Mouse (Mus musculus): ENCODE measurements around the gene Slmap. TPM values are rescaled to one million over a fixed set of nuclear protein-coding genes. Genes with fewer than 3 reads are reported as not detected.
"Not testable (repeated sequence)": the region's sequence is repeated elsewhere in the genome, so short reads cannot be mapped to it uniquely, and the experiment has no call there.

The Slmap gene
- 76.2 to 135 TPM (median 95.9 TPM) in 3 replicates for total RNA-seq (2017)

DNA sequence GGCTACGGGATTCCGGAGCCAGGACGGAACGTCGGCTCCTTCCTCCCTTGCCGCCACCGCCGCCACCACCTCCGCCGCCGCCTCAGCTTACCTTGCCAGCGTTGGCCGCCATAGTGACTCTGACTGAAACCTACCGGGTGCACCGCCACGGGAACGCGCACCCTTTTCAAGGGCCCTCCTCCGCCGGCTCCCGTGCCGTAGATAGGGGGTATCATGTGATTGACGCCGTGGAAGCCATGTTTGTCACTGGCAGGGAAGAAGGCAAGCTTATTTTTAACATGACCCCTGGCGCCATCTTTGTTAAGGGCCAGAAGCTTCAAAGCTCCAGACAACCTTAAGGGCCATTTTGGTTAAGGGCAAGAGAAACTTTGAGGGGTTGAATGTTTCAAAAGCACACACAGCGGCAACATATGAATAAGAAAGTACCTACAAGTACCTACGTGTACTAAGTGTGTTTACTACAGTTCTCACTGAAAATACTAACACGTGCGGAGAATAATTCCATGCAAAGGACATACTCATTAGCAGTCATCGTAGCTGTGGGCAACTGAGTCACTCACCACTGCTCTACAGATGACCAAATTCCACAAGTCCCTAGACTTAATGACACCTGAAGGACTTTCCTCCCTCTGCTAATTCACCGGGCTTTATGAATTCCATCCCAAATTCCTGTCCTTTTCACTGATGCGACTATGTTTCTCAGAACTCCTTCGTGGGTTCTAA is at the start of gene Slmap:
Gene Slmap, minus strand, starts transcription at position 175 of the 723 bp plus-strand sequence.
- peak; percentile 100 for ATAC-seq (replicated peaks; ENCODE audit: insufficient number of reproducible peaks, low FRiP score, low TSS enrichment, poor library complexity, severe bottlenecking)

GRCm38 (mm10) chr14:26583645-26584044 is 48.9 kb upstream of the Slmap start:
- ATAC-seq (replicated peaks; ENCODE audit: insufficient number of reproducible peaks, low FRiP score, low TSS enrichment, poor library complexity, severe bottlenecking) = no peak

- ATAC-seq (replicated peaks; ENCODE audit: insufficient number of reproducible peaks, low FRiP score, low TSS enrichment, poor library complexity, severe bottlenecking) = peak; percentile 80
These were observed 44.9 kb upstream of the Slmap start for GRCm38 (mm10) chr14:26579346-26580343.

GRCm38 (mm10) chr14:26578791-26579191 is 44.1 kb upstream of the Slmap start:
- ATAC-seq (replicated peaks; ENCODE audit: insufficient number of reproducible peaks, low FRiP score, low TSS enrichment, poor library complexity, severe bottlenecking) = no peak

GRCm38 (mm10) chr14:26576255-26576780 is 41.6 kb upstream of the Slmap start:
- no peak for ATAC-seq (replicated peaks; ENCODE audit: insufficient number of reproducible peaks, low FRiP score, low TSS enrichment, poor library complexity, severe bottlenecking)

- ATAC-seq (replicated peaks; ENCODE audit: insufficient number of reproducible peaks, low FRiP score, low TSS enrichment, poor library complexity, severe bottlenecking) = not testable (repeated sequence)
These were observed 38.8 kb upstream of the Slmap start, which contains the start of gene Dennd6a for GRCm38 (mm10) chr14:26573556-26573955. Gene Dennd6a (plus strand): TSS chr14:26573856.

- no peak for ATAC-seq (replicated peaks; ENCODE audit: insufficient number of reproducible peaks, low FRiP score, low TSS enrichment, poor library complexity, severe bottlenecking)
These were observed 37.4 kb upstream of the Slmap start for GRCm38 (mm10) chr14:26571951-26572675.

- ATAC-seq (replicated peaks; ENCODE audit: insufficient number of reproducible peaks, low FRiP score, low TSS enrichment, poor library complexity, severe bottlenecking) = no peak
These were observed 35.1 kb upstream of the Slmap start for GRCm38 (mm10) chr14:26569880-26570279.

DNA sequence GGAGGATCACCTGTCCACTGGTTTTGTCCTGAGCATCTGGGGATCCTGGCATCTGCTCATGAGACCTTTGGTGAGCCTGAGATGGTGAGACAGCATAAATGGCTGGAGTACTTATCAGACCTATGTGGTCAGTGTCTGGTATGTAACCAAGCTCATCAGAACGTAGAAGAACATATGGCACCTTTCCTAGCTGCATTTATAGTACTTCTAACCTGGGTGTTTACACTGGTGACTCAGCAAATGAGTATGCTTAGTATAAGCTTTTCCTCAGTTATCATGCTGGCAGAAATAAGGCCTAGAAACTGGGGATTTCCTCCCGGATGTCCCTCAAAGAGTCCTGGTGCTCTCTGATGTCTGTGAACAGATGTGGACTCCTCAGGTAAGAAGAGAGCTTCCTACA is 27.5 kb upstream of the Slmap start:
- no peak for ATAC-seq (replicated peaks; ENCODE audit: insufficient number of reproducible peaks, low FRiP score, low TSS enrichment, poor library complexity, severe bottlenecking)

DNA sequence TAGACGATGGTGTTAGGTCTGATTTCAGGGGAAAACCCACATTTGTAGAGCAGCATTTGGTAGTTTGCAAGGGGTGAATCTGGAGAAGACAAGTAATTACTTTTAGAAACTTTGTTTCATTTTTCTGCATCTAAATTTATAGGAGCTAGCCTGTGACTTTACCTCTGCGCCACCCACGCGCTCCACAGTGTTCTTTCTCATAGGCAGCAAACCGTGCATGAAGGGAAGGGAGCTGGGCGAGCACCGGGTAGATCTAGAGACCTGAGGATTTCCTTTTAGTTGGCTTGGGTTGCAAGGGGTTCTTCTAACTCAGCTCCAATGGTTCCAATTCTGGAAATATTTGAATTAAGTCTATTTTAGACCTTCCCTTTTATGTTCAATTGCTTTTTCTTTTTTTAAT is 23.8 kb upstream of the Slmap start:
- no peak for ATAC-seq (replicated peaks; ENCODE audit: insufficient number of reproducible peaks, low FRiP score, low TSS enrichment, poor library complexity, severe bottlenecking)

GRCm38 (mm10) chr14:26557581-26557980 is 22.9 kb upstream of the Slmap start:
- no peak for ATAC-seq (replicated peaks; ENCODE audit: insufficient number of reproducible peaks, low FRiP score, low TSS enrichment, poor library complexity, severe bottlenecking)

GRCm38 (mm10) chr14:26552853-26553252 is 18.1 kb upstream of the Slmap start:
- ATAC-seq (replicated peaks; ENCODE audit: insufficient number of reproducible peaks, low FRiP score, low TSS enrichment, poor library complexity, severe bottlenecking) = no peak

- no peak for ATAC-seq (replicated peaks; ENCODE audit: insufficient number of reproducible peaks, low FRiP score, low TSS enrichment, poor library complexity, severe bottlenecking)
These were observed 17.7 kb upstream of the Slmap start for GRCm38 (mm10) chr14:26552441-26552840.

GRCm38 (mm10) chr14:26550712-26551111 is 16.0 kb upstream of the Slmap start:
- ATAC-seq (replicated peaks; ENCODE audit: insufficient number of reproducible peaks, low FRiP score, low TSS enrichment, poor library complexity, severe bottlenecking) = no peak

GRCm38 (mm10) chr14:26547516-26548488 is 13.1 kb upstream of the Slmap start:
- ATAC-seq (replicated peaks; ENCODE audit: insufficient number of reproducible peaks, low FRiP score, low TSS enrichment, poor library complexity, severe bottlenecking) = no peak

DNA sequence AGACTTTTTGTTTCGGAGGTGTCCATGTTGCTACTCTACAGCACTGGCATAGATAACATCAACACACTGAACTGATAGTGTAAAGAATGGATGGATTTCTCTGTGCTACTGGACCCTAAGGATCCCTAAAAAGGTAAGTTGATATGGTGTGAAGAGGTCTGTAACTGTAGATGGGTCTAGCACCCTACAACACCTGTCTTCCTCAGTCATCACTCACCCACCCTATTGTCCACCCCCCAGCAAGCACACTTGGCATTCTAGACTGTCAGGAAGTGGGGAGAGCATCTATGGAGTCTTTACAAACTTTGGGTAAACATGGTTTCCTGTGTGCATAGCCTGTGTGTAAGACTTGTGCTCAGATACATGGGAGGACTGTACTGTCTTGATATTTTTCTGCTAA is 7.4 kb upstream of the Slmap start:
- no peak for ATAC-seq (replicated peaks; ENCODE audit: insufficient number of reproducible peaks, low FRiP score, low TSS enrichment, poor library complexity, severe bottlenecking)

GRCm38 (mm10) chr14:26540577-26540976 is 5.8 kb upstream of the Slmap start:
- ATAC-seq (replicated peaks; ENCODE audit: insufficient number of reproducible peaks, low FRiP score, low TSS enrichment, poor library complexity, severe bottlenecking) = no peak

DNA sequence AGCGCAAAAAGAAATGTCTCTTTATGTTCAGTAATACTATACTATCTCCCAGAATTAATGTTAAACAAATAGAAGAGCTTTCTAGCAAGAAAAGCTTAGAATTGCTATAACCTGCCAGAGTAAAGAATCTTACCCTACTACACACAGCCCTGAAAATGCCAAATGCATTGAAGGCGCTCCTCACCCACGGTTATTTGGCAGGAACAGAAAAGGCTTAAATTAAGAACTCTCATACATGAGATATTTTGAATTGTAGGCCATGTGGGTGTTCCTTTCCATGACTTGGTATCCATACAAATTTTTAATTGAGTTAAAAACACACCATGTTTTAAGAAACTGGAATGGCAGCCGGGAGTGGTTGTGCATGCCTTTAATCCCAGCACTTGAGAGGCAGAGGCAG is 4.5 kb upstream of the Slmap start:
- ATAC-seq (replicated peaks; ENCODE audit: insufficient number of reproducible peaks, low FRiP score, low TSS enrichment, poor library complexity, severe bottlenecking) = no peak
